Mouse (Mus musculus): ENCODE measurements around the gene S100a14. TPM values are rescaled to one million over a fixed set of nuclear protein-coding genes. Genes with fewer than 3 reads are reported as not detected.

The S100a14 gene
- polyA plus RNA-seq (2015; fragmentation: Nextera tagmentation; extraction: Ambion mirVana) = 7.5 and 7.9 TPM in 2 replicates

- 50% methylated on average over 5 of the region's 5 CpGs for WGBS
- Histone ChIP-seq H3K27me3 (ENCODE audit: insufficient read depth, low read length) (no peaks in the 10 kb centered on the region), H3K9ac (replicated peaks; ENCODE audit: low read length) (no peak within 1 kb of the TSS), H3K27ac (ENCODE audit: low read length) (no peak within 1 kb of the TSS), H3K4me1 (ENCODE audit: insufficient read depth, low read length) (no peaks in the 10 kb centered on the region; the same call in 1 of the 2 replicates), H3K4me2 (replicated peaks; ENCODE audit: low read depth, low read length) (no peak within 1 kb of the TSS), H3K36me3 (ENCODE audit: insufficient read depth, low read length) (0 out of 2 replicates have a peak, but pooled peaks cover 4% of the 10 kb centered on the region), H3K4me3 (ENCODE audit: low read length) (no peak within 1 kb of the TSS), H3K9me3 (ENCODE audit: low read length) (no peaks in the 10 kb centered on the region)
- peak; percentile 71 for ATAC-seq (ENCODE audit: low FRiP score, low TSS enrichment)
Measured at GRCm38 (mm10) chr3:90526580-90526979, at the start of gene S100a14. TSS of gene S100a14 (plus strand) at chr3:90526856.

- ATAC-seq (ENCODE audit: low FRiP score, low TSS enrichment) = no peak
- H3K27ac ChIP-seq (ENCODE audit: low read length) = no peak overlapping the region
- H3K4me3 ChIP-seq (ENCODE audit: low read length) = no peak overlapping the region
- H3K9ac ChIP-seq (replicated peaks; ENCODE audit: low read length) = no peak overlapping the region
- no peak overlapping the region for H3K4me2 ChIP-seq (replicated peaks; ENCODE audit: low read depth, low read length)
- no peaks in the 10 kb centered on the region for H3K27me3 ChIP-seq (ENCODE audit: insufficient read depth, low read length)
- H3K36me3 ChIP-seq (ENCODE audit: insufficient read depth, low read length) = peaks cover 56% of the 10 kb centered on the region
- H3K9me3 ChIP-seq (ENCODE audit: low read length) = no peaks in the 10 kb centered on the region
- WGBS = 35% methylated on average over 5 of the region's 5 CpGs
- peaks cover 6% of the 10 kb centered on the region for H3K4me1 ChIP-seq (ENCODE audit: insufficient read depth, low read length)
Measured at GRCm38 (mm10) chr3:90486998-90487397, 39.7 kb upstream of the S100a14 start.

DNA sequence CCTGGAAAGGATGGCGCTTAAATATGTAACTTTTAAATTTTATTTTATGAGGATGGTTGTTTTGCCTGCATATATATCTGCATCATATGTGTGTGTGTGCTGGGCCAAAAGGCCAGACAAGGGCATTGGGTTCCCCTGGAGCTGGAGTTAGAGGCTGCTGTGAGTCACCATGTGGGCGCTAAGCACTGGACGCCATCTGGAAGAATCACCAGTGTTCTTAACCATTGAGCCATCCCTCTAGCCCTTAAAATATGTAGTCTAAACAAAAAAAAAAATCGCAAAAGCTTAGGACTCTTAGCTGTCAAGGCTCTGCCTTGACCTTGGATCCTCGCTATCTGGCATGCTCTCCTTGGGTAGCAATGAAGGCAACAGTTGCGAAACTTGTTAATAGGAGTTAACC lies 38.1 kb upstream of the S100a14 start:
- Histone ChIP-seq H3K4me2 (replicated peaks; ENCODE audit: low read depth, low read length) (no peak overlapping the region), H3K9me3 (ENCODE audit: low read length) (no peaks in the 10 kb centered on the region), H3K4me1 (ENCODE audit: insufficient read depth, low read length) (peaks cover 6% of the 10 kb centered on the region), H3K4me3 (ENCODE audit: low read length) (no peak overlapping the region), H3K36me3 (ENCODE audit: insufficient read depth, low read length) (peaks cover 46% of the 10 kb centered on the region), H3K27me3 (ENCODE audit: insufficient read depth, low read length) (no peaks in the 10 kb centered on the region), H3K9ac (replicated peaks; ENCODE audit: low read length) (no peak overlapping the region), H3K27ac (ENCODE audit: low read length) (no peak overlapping the region)
- 85% methylated on average over 6 of the region's 6 CpGs for WGBS
- ATAC-seq (ENCODE audit: low FRiP score, low TSS enrichment) = no peak

DNA sequence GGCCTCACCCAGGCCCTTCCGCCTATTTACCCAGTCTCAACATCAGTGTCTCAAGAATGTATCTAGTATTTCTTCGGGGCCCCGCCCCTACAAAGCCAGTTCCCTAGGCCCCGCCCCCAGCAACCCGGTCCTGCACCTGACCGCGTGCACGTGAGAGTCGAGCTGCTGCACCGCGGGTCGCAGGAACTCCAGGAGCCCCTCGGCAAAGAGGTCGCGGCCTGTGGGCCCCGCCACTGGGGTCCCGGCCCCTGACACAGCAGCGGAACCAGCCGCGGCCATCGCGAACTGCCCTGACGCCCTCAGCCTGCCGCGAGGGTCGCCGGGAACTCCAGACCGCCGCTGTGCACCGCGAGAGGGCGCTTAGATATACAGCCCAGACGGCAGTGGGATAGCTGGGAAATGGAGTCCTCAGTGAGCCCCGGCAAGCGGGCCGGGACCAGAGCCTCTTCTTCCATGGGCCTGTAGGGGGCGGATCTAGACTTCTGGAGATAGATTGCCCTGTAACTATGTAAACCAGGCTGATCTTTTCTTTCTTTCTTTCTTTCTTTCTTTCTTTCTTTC lies 35.9 kb upstream of the S100a14 start, which contains the start of gene Snapin:
Gene Snapin, minus strand, starts transcription at position 338 of the 561 bp plus-strand sequence.
- WGBS = under 1% methylated on average over 37 of the region's 37 CpGs
- peak within 1 kb of the TSS; percentile 91 for H3K4me3 ChIP-seq (ENCODE audit: low read length)
- no peaks in the 10 kb centered on the region for H3K9me3 ChIP-seq (ENCODE audit: low read length)
- H3K27me3 ChIP-seq (ENCODE audit: insufficient read depth, low read length) = no peaks in the 10 kb centered on the region
- H3K4me2 ChIP-seq (replicated peaks; ENCODE audit: low read depth, low read length) = peak within 1 kb of the TSS; percentile 69
- H3K9ac ChIP-seq (replicated peaks; ENCODE audit: low read length) = peak within 1 kb of the TSS; percentile 86
- H3K27ac ChIP-seq (ENCODE audit: low read length) = peak within 1 kb of the TSS; percentile 77
- peaks cover 6% of the 10 kb centered on the region for H3K4me1 ChIP-seq (ENCODE audit: insufficient read depth, low read length)
- ATAC-seq (ENCODE audit: low FRiP score, low TSS enrichment) = peak; percentile 97
- H3K36me3 ChIP-seq (ENCODE audit: insufficient read depth, low read length) = peaks cover 31% of the 10 kb centered on the region

DNA sequence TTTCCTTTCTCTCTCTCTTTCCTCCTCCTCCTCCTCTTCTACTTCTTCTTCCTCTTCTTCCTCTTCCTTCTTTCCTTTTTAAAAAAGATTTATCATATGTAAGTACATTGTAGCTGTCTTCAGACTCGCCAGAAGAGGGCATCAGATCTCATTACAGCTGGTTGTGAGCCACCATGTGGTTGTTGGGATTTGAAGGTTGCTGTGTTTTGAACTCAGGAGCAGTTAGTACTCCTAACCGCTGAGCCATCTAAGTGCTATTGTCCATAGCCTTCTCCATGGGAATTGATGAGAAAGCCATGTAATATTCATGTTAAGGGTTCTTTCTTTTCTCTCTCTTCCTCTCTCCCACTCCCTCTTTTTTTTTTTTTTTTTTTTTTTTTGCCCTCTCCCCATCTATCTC lies 35.3 kb upstream of the S100a14 start:
- Histone ChIP-seq H3K27me3 (ENCODE audit: insufficient read depth, low read length) (no peaks in the 10 kb centered on the region), H3K4me1 (ENCODE audit: insufficient read depth, low read length) (peaks cover 6% of the 10 kb centered on the region), H3K4me2 (replicated peaks; ENCODE audit: low read depth, low read length) (no peak overlapping the region), H3K4me3 (ENCODE audit: low read length) (no peak overlapping the region), H3K27ac (ENCODE audit: low read length) (no peak overlapping the region), H3K9me3 (ENCODE audit: low read length) (no peaks in the 10 kb centered on the region), H3K9ac (replicated peaks; ENCODE audit: low read length) (no peak overlapping the region), H3K36me3 (ENCODE audit: insufficient read depth, low read length) (peaks cover 25% of the 10 kb centered on the region)
- WGBS = 41% methylated on average over 2 of the region's 2 CpGs
- no peak for ATAC-seq (ENCODE audit: low FRiP score, low TSS enrichment)

GRCm38 (mm10) chr3:90493831-90494540 lies 32.7 kb upstream of the S100a14 start:
- Histone ChIP-seq H3K4me3 (ENCODE audit: low read length) (no peak overlapping the region), H3K9me3 (ENCODE audit: low read length) (no peaks in the 10 kb centered on the region), H3K36me3 (ENCODE audit: insufficient read depth, low read length) (peaks cover 24% of the 10 kb centered on the region), H3K27ac (ENCODE audit: low read length) (no peak overlapping the region), H3K4me2 (replicated peaks; ENCODE audit: low read depth, low read length) (no peak overlapping the region), H3K4me1 (ENCODE audit: insufficient read depth, low read length) (peaks cover 6% of the 10 kb centered on the region), H3K27me3 (ENCODE audit: insufficient read depth, low read length) (no peaks in the 10 kb centered on the region), H3K9ac (replicated peaks; ENCODE audit: low read length) (no peak overlapping the region)
- 61% methylated on average over 4 of the region's 4 CpGs for WGBS
- ATAC-seq (ENCODE audit: low FRiP score, low TSS enrichment) = no peak

GRCm38 (mm10) chr3:90495850-90496525 lies 30.7 kb upstream of the S100a14 start:
- WGBS = 91% methylated on average over 7 of the region's 7 CpGs
- H3K9me3 ChIP-seq (ENCODE audit: low read length) = no peaks in the 10 kb centered on the region
- no peaks in the 10 kb centered on the region for H3K27me3 ChIP-seq (ENCODE audit: insufficient read depth, low read length)
- no peak overlapping the region for H3K4me3 ChIP-seq (ENCODE audit: low read length)
- H3K36me3 ChIP-seq (ENCODE audit: insufficient read depth, low read length) = peaks cover 31% of the 10 kb centered on the region
- no peaks in the 10 kb centered on the region for H3K4me1 ChIP-seq (ENCODE audit: insufficient read depth, low read length)
- no peak overlapping the region for H3K9ac ChIP-seq (replicated peaks; ENCODE audit: low read length)
- H3K27ac ChIP-seq (ENCODE audit: low read length) = no peak overlapping the region
- ATAC-seq (ENCODE audit: low FRiP score, low TSS enrichment) = no peak
- no peak overlapping the region for H3K4me2 ChIP-seq (replicated peaks; ENCODE audit: low read depth, low read length)

DNA sequence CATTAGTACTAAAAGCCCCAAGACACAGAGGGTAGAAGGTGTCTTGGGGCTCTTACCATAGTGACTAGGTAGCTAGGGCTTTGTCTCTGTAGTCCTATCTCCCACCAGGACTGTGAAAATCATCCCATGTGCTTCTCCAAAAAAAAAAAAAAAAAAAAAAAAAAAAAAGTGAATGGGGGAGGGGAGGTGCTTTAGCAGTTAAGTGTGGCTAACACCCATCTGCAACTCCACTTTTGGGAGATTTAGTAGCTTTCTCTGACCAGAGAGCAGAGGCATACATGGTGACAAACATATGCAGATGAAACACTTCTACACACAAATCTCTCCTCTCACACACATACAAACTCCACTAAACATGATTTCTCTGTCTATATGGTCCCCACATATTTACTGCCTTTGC lies 29.1 kb upstream of the S100a14 start:
- H3K27ac ChIP-seq (ENCODE audit: low read length) = no peak overlapping the region
- H3K27me3 ChIP-seq (ENCODE audit: insufficient read depth, low read length) = no peaks in the 10 kb centered on the region
- H3K36me3 ChIP-seq (ENCODE audit: insufficient read depth, low read length) = peaks cover 46% of the 10 kb centered on the region
- no peak overlapping the region for H3K9ac ChIP-seq (replicated peaks; ENCODE audit: low read length)
- no peaks in the 10 kb centered on the region for H3K4me1 ChIP-seq (ENCODE audit: insufficient read depth, low read length)
- H3K9me3 ChIP-seq (ENCODE audit: low read length) = no peaks in the 10 kb centered on the region
- ATAC-seq (ENCODE audit: low FRiP score, low TSS enrichment) = no peak
- no peak overlapping the region for H3K4me2 ChIP-seq (replicated peaks; ENCODE audit: low read depth, low read length)
- no peak overlapping the region for H3K4me3 ChIP-seq (ENCODE audit: low read length)

DNA sequence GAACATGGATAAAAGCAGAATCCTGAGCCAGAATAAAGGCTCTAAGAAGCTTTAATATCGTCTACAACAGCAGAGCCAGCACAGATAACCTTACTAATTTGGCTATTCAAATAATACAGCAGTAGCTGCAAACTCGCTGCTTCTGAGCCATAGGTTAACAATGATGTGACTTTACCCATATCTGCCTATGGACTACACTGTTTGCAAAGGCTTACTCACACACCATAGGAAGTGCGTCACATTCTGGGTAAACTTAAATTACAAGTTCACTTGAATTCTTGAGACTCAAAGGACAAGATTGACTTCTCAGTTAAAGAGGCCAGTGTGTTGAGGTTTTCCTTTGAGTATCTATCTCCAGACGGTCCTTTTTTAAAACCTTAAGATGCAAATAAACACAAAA lies 23.2 kb upstream of the S100a14 start:
- peaks cover 63% of the 10 kb centered on the region for H3K36me3 ChIP-seq (ENCODE audit: insufficient read depth, low read length)
- H3K27me3 ChIP-seq (ENCODE audit: insufficient read depth, low read length) = no peaks in the 10 kb centered on the region
- H3K4me1 ChIP-seq (ENCODE audit: insufficient read depth, low read length) = peaks cover 13% of the 10 kb centered on the region
- WGBS = 89% methylated on average over 4 of the region's 4 CpGs
- H3K9ac ChIP-seq (replicated peaks; ENCODE audit: low read length) = no peak overlapping the region
- no peaks in the 10 kb centered on the region for H3K9me3 ChIP-seq (ENCODE audit: low read length)
- H3K4me3 ChIP-seq (ENCODE audit: low read length) = no peak overlapping the region
- no peak overlapping the region for H3K4me2 ChIP-seq (replicated peaks; ENCODE audit: low read depth, low read length)
- ATAC-seq (ENCODE audit: low FRiP score, low TSS enrichment) = no peak
- no peak overlapping the region for H3K27ac ChIP-seq (ENCODE audit: low read length)

- ATAC-seq (ENCODE audit: low FRiP score, low TSS enrichment) = no peak
- H3K27me3 ChIP-seq (ENCODE audit: insufficient read depth, low read length) = no peaks in the 10 kb centered on the region
- H3K9ac ChIP-seq (replicated peaks; ENCODE audit: low read length) = no peak overlapping the region
- 86% methylated on average over 5 of the region's 5 CpGs for WGBS
- peaks cover 13% of the 10 kb centered on the region for H3K4me1 ChIP-seq (ENCODE audit: insufficient read depth, low read length)
- H3K27ac ChIP-seq (ENCODE audit: low read length) = no peak overlapping the region
- H3K4me3 ChIP-seq (ENCODE audit: low read length) = no peak overlapping the region
- H3K36me3 ChIP-seq (ENCODE audit: insufficient read depth, low read length) = peaks cover 54% of the 10 kb centered on the region
- no peak overlapping the region for H3K4me2 ChIP-seq (replicated peaks; ENCODE audit: low read depth, low read length)
- no peaks in the 10 kb centered on the region for H3K9me3 ChIP-seq (ENCODE audit: low read length)
Measured at GRCm38 (mm10) chr3:90505216-90505615, 21.4 kb upstream of the S100a14 start.
